Mouse (Mus musculus) NIH3T3 (cell line): Measurements from ENCODE around the gene Arsg.

Experiments used
- DNase-seq: peaks from one replicate; pipeline ENCODE4 v3.0.0-alpha.2; 2012; ENCODE audit warnings: low read depth

Gene Arsg

GRCm38 (mm10) chr11:109473171-109474085 lies at the start of gene Arsg, which contains the start of gene Slc16a6:
Gene Arsg (plus strand): TSS chr11:109473374.
Gene Slc16a6 (minus strand): TSS chr11:109473598.
- DNase-seq, result peak; percentile 63

DNA sequence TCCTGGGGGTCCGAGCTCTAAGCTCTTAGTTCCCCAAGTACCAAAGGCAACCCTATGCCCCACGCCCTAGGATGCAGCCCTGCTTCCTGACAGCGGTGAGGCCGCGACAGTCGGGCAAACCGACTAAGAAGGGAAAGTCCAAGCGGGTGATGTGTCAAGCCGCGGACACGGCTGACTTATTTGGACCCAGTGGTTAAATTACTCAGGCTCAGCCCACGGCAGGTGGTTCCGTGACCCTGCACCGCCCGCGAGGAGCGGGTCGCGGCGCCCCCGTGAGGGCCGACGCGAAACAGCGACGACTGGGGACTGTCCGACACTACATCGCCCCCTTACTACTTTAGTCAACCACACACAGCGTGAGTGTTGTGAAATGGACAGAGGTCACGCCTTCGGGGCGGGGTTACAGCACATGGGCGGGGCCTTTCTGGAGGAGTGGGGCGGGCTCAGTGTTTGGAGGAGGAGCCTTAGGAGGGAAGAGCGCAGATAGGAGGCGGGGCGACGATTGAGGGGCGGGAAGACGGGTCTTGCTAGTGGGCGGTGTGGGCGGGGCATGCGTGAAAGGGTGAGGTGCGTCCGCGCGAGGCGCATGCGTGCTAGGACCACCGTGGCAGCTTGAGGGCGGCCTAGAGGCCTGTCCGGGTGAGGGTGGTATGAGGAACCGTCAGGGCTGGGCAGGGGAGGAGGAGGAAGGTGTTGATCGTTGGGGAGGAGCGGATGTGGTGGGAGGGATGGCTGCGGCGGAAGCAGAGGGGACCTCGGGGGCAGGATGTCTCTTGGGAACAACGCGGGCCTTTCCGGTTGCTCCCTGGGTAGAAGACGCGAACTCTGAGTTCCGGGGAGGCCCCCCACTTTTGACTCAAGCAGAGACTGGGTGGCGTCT lies 47.5 kb upstream of the Arsg start, which contains the start of gene Amz2:
Gene Amz2 (plus strand): TSS at position 555 of the 880 bp plus-strand sequence.
- DNase-seq, result peak; percentile 100

DNA sequence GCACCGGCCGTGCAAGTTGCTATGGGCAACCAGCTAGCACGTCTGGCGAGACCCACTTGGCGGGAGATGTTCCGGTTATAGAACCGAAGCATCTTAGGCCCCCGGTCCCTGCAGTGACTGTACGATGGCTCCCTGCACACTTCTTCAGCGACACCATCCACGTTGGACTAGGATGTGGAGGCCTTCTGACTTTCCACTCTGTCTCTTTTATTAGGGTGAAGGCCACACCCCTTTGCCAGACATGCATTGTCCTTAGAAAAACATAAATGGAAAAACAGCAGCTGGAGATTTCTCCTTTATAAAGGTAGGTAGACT lies 46.9 kb upstream of the Arsg start:
- DNase-seq, result no peak

- no peak for DNase-seq
These were observed 45.8 kb upstream of the Arsg start for GRCm38 (mm10) chr11:109427353-109427752.

DNA sequence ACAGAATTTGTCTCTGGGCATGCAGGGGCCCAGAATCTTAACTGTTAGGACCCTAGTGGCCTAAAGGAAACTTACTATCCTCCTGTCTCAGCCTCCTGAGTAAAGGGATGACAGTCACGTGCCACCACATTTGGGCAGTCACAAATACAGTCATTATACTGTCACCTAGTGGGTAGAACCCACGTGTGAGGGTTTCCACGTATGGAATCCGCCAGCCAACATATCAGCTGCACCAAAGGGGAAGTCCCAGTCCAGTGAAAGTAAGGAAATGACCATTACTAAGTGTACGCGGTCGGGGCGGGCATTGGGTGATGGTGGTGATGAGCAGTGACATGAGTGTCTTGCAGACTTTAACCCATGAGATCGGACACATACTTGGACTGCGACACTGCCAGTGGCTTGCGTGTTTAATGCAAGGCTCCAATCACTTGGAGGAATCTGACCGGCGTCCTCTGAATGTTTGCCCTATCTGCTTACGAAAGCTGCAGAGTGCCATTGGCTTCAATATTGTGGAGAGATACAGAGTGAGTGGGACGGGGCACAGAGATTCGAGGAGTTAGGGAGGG lies 38.9 kb upstream of the Arsg start:
- no peak for DNase-seq

GRCm38 (mm10) chr11:109436889-109437288 lies 36.3 kb upstream of the Arsg start:
- no peak for DNase-seq

DNA sequence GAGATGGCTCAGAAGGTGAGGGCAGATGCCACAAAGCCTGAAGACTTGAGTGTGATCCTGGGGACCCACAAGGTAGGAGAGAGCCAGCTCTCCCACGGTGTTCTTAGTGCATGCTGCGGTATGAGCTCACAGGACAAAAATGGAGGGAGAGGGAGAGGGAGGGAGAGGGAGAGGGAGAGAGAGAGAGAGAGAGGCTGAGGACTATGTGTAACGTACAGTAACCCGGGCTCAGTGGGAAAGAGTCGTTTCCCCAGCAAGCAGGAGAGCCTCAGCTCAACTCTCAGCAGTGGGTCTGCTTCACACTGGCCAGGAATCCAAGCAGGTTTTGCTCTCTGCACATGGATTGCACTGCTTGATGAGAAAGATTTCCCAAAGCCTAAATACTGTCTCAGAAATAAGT lies 34.0 kb upstream of the Arsg start:
- peak; percentile 23 for DNase-seq

- peak; percentile 95 for DNase-seq
These were observed 33.3 kb upstream of the Arsg start for GRCm38 (mm10) chr11:109439829-109440340.

DNA sequence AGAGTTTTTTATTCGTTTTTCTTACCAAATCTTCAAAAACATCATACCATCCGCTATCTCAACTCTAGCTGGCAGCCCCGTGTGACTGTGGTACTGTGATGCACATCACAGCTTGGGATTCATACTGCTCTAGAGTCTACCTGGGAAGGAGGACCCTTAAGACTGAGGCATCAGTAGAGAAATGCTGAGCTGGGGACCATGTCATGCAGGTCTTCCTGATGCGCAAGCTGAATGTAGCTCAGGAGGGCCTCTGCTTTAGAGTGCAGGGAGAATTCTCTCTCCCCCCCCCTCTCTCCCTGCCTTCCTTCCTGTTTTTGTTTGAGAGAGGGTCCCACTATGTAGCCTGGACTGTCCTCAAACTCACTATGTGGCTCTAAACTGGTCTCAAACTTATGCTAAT lies 32.5 kb upstream of the Arsg start:
- no peak for DNase-seq

- peak; percentile 63 for DNase-seq
These were observed 32.1 kb upstream of the Arsg start for GRCm38 (mm10) chr11:109441119-109441518.

DNA sequence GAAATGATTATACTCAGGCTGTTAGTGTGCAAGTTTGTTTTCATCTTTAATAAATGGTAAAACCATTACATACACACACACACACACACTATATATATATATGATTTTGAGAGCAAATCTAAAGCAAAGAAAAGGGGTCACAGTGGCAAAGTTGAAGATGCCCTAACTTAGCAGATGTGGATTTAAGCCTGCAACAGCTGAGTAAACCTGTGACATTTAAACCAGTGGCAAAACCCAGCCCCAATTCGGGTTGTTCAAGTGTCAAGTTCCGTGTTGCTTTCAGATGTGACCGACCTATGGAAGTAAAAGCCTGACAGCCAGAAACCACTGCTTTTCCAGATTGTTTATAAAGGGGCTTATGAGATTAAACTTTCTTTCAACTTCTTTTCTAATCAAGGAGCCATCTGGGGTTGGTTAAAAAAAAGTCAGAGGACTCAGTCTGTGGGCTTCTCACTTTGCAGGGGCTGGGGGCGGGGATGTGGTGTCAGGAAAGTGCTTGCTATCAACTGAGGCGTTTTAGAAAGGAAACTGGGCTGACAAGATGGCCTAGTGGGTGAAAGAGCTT lies 30.9 kb upstream of the Arsg start:
- DNase-seq, result no peak

GRCm38 (mm10) chr11:109443468-109444263 lies 29.5 kb upstream of the Arsg start:
- DNase-seq, result no peak

DNA sequence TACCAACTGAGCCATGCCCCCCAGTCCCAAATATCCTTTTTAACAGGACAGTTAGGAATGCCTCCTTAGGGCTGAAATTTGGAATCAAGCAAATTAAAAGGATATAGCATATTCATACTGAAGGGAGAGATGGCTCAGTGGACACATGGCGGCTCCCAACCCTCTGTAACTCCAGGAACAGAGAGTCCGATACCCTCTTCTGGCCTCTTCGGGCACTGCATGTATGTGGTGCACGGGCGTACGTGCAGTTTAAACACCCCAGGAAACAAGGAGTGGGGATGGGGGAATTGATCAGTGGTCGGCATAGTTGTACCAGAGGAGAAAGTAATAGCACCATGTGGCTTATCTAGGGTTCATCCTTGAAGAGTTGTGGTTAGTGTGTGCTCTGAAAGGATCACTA lies 28.6 kb upstream of the Arsg start:
- DNase-seq, result no peak

- DNase-seq, result peak; percentile 71
These were observed 27.6 kb upstream of the Arsg start for GRCm38 (mm10) chr11:109445438-109446035.

- DNase-seq, result no peak
These were observed 22.0 kb upstream of the Arsg start for GRCm38 (mm10) chr11:109451169-109451568.

DNA sequence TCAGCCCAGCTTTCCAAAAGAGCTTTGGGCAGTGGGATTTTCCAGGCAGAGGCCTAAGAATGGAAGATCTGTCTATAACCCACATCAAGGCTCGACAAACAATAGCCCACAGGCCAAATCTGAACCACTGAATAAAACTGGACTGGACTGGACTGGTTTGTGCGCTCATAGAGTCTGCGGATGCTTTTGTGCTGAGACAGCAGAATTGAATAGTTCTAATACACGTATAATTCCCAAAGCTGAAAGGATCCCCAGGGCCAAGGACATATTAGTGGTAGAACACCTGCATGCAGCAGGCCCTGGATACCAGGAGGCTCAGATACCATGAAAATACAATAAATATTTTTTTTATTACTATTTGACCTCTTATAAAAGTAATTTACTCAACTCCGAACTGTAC lies 16.9 kb upstream of the Arsg start:
- DNase-seq, result no peak

DNA sequence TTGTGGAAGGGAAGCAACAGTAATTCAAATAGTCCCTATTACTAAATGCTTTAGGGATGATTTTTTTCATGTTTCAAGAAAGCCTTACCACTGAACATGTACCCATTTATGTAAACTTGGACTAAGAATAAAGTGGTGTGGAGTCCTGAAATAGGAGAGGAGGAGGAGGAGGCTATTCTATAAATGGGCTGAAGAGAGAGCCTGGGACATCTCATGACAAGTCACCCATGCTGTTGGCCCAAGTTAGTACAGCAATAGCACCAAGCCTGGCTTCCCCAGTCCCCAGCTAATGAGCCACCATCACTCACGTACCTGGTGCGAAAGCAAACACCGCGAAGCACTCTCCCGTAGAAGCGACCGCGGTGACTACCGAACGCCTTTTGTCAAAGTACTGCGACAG lies 15.0 kb upstream of the Arsg start:
- no peak for DNase-seq

- DNase-seq, result peak; percentile 63
These were observed 12.6 kb upstream of the Arsg start for GRCm38 (mm10) chr11:109460586-109460985.

GRCm38 (mm10) chr11:109465068-109465467 lies 8.1 kb upstream of the Arsg start:
- no peak for DNase-seq

- DNase-seq, result no peak
These were observed 6.2 kb upstream of the Arsg start for GRCm38 (mm10) chr11:109466987-109467386.

DNA sequence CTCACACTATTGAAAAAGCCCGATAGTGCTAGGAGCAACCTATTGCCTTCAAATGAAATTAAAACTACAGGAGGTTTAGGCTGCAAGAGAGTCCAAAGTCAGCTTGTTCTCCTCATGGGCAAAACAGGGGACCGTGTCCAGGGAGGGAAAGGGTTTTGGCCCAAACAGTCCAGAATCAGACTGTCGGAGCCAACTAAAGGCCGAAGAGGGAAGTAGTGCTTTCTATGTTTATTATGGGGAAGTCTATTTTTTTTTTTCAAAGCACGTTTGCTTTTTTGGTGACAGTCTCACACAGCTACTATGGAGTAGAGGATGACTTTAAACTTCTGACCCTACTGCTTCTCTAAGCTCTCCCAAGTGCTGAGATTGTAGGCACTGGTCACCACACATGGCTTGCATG lies 5.0 kb upstream of the Arsg start:
- no peak for DNase-seq
